Mouse (Mus musculus): Measurements from ENCODE around the gene Mgat4b.

GRCm38 (mm10) chr11:50227226-50227625 is 16.5 kb downstream of the Mgat4b start:
- TF ChIP-seq CTCF (conservative IDR thresholded peaks at IDR 0.05; ENCODE audit: low read length): no peak
- no peak for TF ChIP-seq NANOG (IDR thresholded peaks at IDR 0.05; ENCODE audit: borderline replicate concordance, low read length)
- no peak for TF ChIP-seq POU5F1 (IDR thresholded peaks at IDR 0.05; ENCODE audit: borderline replicate concordance, low read length)
